Mouse (Mus musculus): ENCODE results near the gene Syt12.

The Syt12 gene

GRCm38 (mm10) chr19:4477345-4478189 lies at the start of gene Syt12:
Syt12 (minus strand) TSS chr19:4477447.
- DNase-seq (ENCODE audit: low read depth, low spot score): no peak

GRCm38 (mm10) chr19:4521426-4522050 lies 44.3 kb upstream of the Syt12 start:
- no peak for DNase-seq (ENCODE audit: low read depth, low spot score)

GRCm38 (mm10) chr19:4517483-4517882 lies 40.2 kb upstream of the Syt12 start:
- no peak for DNase-seq (ENCODE audit: low read depth, low spot score)

GRCm38 (mm10) chr19:4516288-4516687 lies 39.0 kb upstream of the Syt12 start:
- no peak for DNase-seq (ENCODE audit: low read depth, low spot score)

GRCm38 (mm10) chr19:4515746-4516145 lies 38.5 kb upstream of the Syt12 start:
- DNase-seq (ENCODE audit: low read depth, low spot score): no peak

- DNase-seq (ENCODE audit: low read depth, low spot score): no peak
Measured at GRCm38 (mm10) chr19:4513236-4513858, 36.1 kb upstream of the Syt12 start.

GRCm38 (mm10) chr19:4511116-4511841 lies 34.0 kb upstream of the Syt12 start:
- DNase-seq (ENCODE audit: low read depth, low spot score): no peak

- DNase-seq (ENCODE audit: low read depth, low spot score): peak; percentile 99
Measured at GRCm38 (mm10) chr19:4509986-4510963, 33.0 kb upstream of the Syt12 start, which contains the start of gene Pcx. Pcx (plus strand) TSS chr19:4510472.

GRCm38 (mm10) chr19:4507746-4508145 lies 30.5 kb upstream of the Syt12 start:
- no peak for DNase-seq (ENCODE audit: low read depth, low spot score)

GRCm38 (mm10) chr19:4504830-4505229 lies 27.6 kb upstream of the Syt12 start:
- DNase-seq (ENCODE audit: low read depth, low spot score): no peak

GRCm38 (mm10) chr19:4502701-4503100 lies 25.5 kb upstream of the Syt12 start:
- DNase-seq (ENCODE audit: low read depth, low spot score): no peak

GRCm38 (mm10) chr19:4498062-4498933 lies 21.1 kb upstream of the Syt12 start, which contains the start of gene 2010003K11Rik:
2010003K11Rik (minus strand) TSS chr19:4498583.
- DNase-seq (ENCODE audit: low read depth, low spot score): no peak

- DNase-seq (ENCODE audit: low read depth, low spot score): no peak
Measured at GRCm38 (mm10) chr19:4497263-4497973, 20.2 kb upstream of the Syt12 start.

GRCm38 (mm10) chr19:4496535-4497262 lies 19.5 kb upstream of the Syt12 start:
- no peak for DNase-seq (ENCODE audit: low read depth, low spot score)

GRCm38 (mm10) chr19:4495814-4496213 lies 18.6 kb upstream of the Syt12 start:
- no peak for DNase-seq (ENCODE audit: low read depth, low spot score)

- no peak for DNase-seq (ENCODE audit: low read depth, low spot score)
Measured at GRCm38 (mm10) chr19:4494707-4495106, 17.5 kb upstream of the Syt12 start.

- no peak for DNase-seq (ENCODE audit: low read depth, low spot score)
Measured at GRCm38 (mm10) chr19:4492526-4493296, 15.5 kb upstream of the Syt12 start.

Measured in telencephalon, adult 2 months (tissue).